Mouse (Mus musculus) liver, postnatal 0 days (tissue): ENCODE data around the gene Vps33a. TPM values are rescaled to one million over a fixed set of nuclear protein-coding genes. Genes with fewer than 3 reads are reported as not detected.

Experiments used
- ATAC-seq: fragments of 200-750 bp; cut with Nextera tagmentation; 2 replicates; pipeline ENCODE4 v1.8.0; 2017; ENCODE audit warnings: mild to moderate bottlenecking, moderate library complexity
- DNase-seq: peaks from one replicate; pipeline ENCODE4 v3.0.0-alpha.2; 2016
- H3K27ac ChIP-seq: fragments of 300-500 bp; sonication (generic); 2 replicates; pipeline ENCODE4 v1.5.1; 2014; ENCODE audit warnings: antibody characterized with exemption, moderate library complexity, mild to moderate bottlenecking, low read depth
- H3K27me3 ChIP-seq: fragments of 300-500 bp; sonication (generic); 2 replicates; pipeline ENCODE4 v1.6.1; 2014; ENCODE audit warnings: low read length, control low read depth, mixed read lengths; ENCODE audit not compliant: insufficient read depth
- H3K36me3 ChIP-seq: fragments of 300-500 bp; sonication (generic); replicated peaks from 2 replicates; pipeline ENCODE4 v1.6.1; 2014; ENCODE audit warnings: mild to moderate bottlenecking, control low read depth, low read length, moderate library complexity, mixed read lengths; ENCODE audit not compliant: insufficient read depth
- H3K4me1 ChIP-seq: fragments of 300-500 bp; sonication (generic); 2 replicates; pipeline ENCODE4 v1.6.1; 2014; ENCODE audit warnings: antibody characterized with exemption, mild to moderate bottlenecking, control low read depth; ENCODE audit not compliant: insufficient read depth
- H3K4me2 ChIP-seq: fragments of 300-500 bp; sonication (generic); 2 replicates; pipeline ENCODE4 v1.6.1; 2014; ENCODE audit warnings: low read depth, mild to moderate bottlenecking, low read length, moderate library complexity, mixed read lengths
- H3K4me3 ChIP-seq: fragments of 300-500 bp; sonication (generic); 2 replicates; pipeline ENCODE4 v1.5.1; 2014; ENCODE audit warnings: low read depth, low read length
- H3K9ac ChIP-seq: fragments of 300-500 bp; sonication (generic); replicated peaks from 2 replicates; pipeline ENCODE4 v1.6.1; 2014; ENCODE audit warnings: mild to moderate bottlenecking, moderate library complexity
- H3K9me3 ChIP-seq: fragments of 300-500 bp; sonication (generic); 2 replicates; pipeline ENCODE4 v1.6.1; 2016; ENCODE audit warnings: mild to moderate bottlenecking, control low read depth, low read length, mixed read lengths
- CTCF ChIP-seq: sonication (generic); IDR thresholded peaks from 2 replicates; pipeline ENCODE4 v1.5.1; 2016; ENCODE audit warnings: antibody characterized with exemption, low read depth
- EP300 ChIP-seq: IDR thresholded peaks from 2 replicates; pipeline ENCODE4 v1.6.1; 2016; ENCODE audit warnings: antibody characterized with exemption, low read depth, mild to moderate bottlenecking
- WGBS: fragments of 180-500 bp; shearing (Covaris S2); extraction: QIAGEN DNeasy Blood & Tissue Kit; methylation state at CpG from one replicate; pipeline ENCODE4 v1.1.7; 2014; ENCODE audit not compliant: insufficient replicate concordance; 5-methylcytosine and 5-hydroxymethylcytosine counted together
- polyA plus RNA-seq: library from polyadenylated mRNA; unstranded; fragments of >200 nt; fragmentation: Nextera tagmentation; extraction: Ambion mirVana; gene quantifications from 2 replicates; pipeline ENCODE4 v1.2.1, GENCODE M21; 2015

Vps33a gene
- 11.6 and 11.8 TPM in 2 replicates for polyA plus RNA-seq

DNA sequence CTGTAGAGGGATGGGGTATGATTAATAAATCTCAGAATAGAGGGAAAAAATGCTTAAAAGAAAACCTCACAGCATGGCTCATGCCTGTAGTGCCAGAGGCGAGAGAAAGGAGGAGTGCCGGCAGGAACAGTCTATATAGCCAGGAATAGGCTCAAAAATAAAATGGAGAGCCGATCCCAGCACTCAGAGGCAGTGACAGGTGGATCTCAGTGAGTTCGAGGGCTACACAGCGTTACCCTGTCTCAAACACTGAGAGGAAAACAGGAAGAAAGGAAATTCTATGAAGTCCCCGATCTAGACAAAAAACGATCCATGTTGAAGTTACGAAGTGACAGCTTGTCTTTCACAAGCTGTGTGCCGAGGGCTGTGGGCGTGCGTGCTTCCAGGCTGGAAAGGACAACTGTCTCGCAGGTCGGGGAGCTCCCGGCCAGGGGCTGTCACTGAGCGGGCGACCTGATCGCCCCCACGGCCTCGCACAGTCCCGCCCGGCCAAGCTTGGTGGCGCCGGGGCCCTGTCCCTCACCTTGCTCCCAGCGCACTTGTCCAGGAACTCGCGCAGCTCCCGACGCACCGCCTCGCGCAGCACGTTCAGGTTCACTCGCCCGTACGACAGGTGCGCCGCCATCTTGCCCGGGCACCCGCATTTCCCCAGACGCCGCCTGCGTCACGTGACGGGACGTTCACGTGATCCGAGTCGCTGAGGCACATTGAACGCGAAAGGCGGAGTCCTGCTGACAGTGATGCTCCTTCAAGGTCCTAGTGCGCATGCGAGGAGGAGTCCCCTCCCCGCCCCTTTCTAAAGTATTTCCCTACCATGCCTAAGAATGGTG is at the start of gene Vps33a:
TSS of gene Vps33a (minus strand) at position 682 of the 830 bp plus-strand sequence.
- H3K27ac ChIP-seq = peak within 1 kb of the TSS; percentile 87
- TF ChIP-seq CTCF = 0 out of 2 replicates have a peak, but pooled peaks have one; percentile 4
- TF ChIP-seq EP300 = no peak
- H3K4me1 ChIP-seq = peaks cover 16% of the 10 kb centered on the region
- WGBS = under 1% methylated on average over 42 of the region's 54 CpGs
- H3K4me2 ChIP-seq = peak within 1 kb of the TSS; percentile 93
- ATAC-seq (peak; percentile 94), DNase-seq (peak; percentile 99)
- H3K9me3 ChIP-seq = no peaks in the 10 kb centered on the region
- H3K9ac ChIP-seq = peak within 1 kb of the TSS; percentile 96
- peak within 1 kb of the TSS; percentile 98 for H3K4me3 ChIP-seq
- peaks cover 18% of the 10 kb centered on the region for H3K36me3 ChIP-seq
- no peaks in the 10 kb centered on the region for H3K27me3 ChIP-seq

DNA sequence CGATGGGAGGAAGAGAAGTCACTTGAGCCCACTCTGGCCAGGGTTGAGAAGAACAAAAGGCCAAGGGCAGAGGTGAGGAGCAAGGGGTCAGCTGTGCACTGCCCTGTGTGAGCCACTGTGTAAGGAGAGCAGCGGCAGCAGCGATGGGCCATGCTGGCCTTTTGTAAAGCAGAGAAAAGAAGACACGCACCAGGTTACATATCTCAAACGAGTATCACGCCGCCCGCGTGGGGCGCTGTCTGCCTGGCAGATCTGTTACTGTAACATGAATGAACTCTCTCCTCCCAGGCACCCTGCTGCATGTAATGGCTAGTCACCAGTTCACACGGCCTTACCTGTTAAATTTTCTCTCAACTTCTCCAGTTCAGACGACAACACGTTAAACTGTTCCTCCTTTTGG is 49.6 kb upstream of the Vps33a start:
- Histone ChIP-seq H3K9ac (no peak overlapping the region), H3K4me1 (no peaks in the 10 kb centered on the region), H3K4me2 (no peak overlapping the region), H3K27me3 (no peaks in the 10 kb centered on the region), H3K4me3 (no peak overlapping the region), H3K36me3 (peaks cover 30% of the 10 kb centered on the region), H3K27ac (no peak overlapping the region), H3K9me3 (no peaks in the 10 kb centered on the region)
- ATAC-seq = no peak
- WGBS = 85% methylated on average over 13 of the region's 13 CpGs
- no peak for TF ChIP-seq CTCF
- no peak for TF ChIP-seq EP300
- DNase-seq = no peak

DNA sequence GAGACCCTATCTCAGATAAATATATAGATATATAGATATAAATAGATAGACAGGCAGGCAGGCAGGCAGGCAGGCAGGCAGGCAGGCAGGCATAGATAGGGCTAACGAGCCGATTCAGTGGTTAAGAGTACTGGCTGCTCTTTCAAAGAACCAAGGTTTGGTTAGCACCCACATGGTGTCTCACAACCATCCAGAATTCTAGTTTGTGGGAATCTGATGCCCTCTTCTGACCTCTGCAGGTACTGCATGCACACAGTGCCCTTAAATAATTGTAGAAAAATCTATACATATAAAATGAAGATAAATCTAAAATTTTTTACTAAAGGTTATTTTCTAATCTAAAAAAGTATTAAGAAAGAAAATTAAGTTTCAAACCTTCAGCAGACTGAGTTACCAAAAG is 45.7 kb upstream of the Vps33a start:
- H3K4me2 ChIP-seq = no peak overlapping the region
- H3K36me3 ChIP-seq = peaks cover 47% of the 10 kb centered on the region
- no peak overlapping the region for H3K9ac ChIP-seq
- DNase-seq (peak; percentile 40), ATAC-seq (no peak)
- TF ChIP-seq CTCF (peak; percentile 63), EP300 (no peak)
- no peaks in the 10 kb centered on the region for H3K4me1 ChIP-seq
- no peaks in the 10 kb centered on the region for H3K27me3 ChIP-seq
- H3K9me3 ChIP-seq = no peaks in the 10 kb centered on the region
- no peak overlapping the region for H3K4me3 ChIP-seq
- 61% methylated on average over 2 of the region's 2 CpGs for WGBS
- no peak overlapping the region for H3K27ac ChIP-seq

DNA sequence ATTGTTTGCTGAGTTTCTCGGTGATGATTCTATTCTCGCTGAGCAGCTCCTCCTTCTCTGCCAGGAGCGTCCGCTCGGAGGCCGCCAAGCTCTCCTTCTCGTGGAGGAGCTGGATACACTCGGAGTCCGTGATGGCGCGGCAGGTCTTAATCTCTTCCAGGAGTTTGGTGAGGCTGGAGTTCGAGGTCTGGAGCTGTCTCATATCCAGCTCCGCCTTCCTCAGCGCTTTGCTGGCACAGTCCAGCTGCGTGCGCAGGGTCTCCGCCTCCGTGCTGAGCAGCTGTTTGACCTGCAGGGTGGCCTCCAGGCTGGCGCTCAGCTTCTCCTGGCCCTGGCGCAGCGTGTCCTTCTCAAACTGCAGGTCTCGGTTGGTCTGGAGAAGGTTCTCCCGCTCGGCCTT is 41.4 kb upstream of the Vps33a start:
- Histone ChIP-seq H3K4me1 (no peaks in the 10 kb centered on the region), H3K9ac (no peak overlapping the region), H3K36me3 (peaks cover 43% of the 10 kb centered on the region), H3K27ac (no peak overlapping the region), H3K27me3 (no peaks in the 10 kb centered on the region), H3K9me3 (no peaks in the 10 kb centered on the region), H3K4me2 (no peak overlapping the region), H3K4me3 (no peak overlapping the region)
- DNase-seq (no peak), ATAC-seq (no peak)
- no peak for TF ChIP-seq CTCF
- 91% methylated on average over 24 of the region's 24 CpGs for WGBS

DNA sequence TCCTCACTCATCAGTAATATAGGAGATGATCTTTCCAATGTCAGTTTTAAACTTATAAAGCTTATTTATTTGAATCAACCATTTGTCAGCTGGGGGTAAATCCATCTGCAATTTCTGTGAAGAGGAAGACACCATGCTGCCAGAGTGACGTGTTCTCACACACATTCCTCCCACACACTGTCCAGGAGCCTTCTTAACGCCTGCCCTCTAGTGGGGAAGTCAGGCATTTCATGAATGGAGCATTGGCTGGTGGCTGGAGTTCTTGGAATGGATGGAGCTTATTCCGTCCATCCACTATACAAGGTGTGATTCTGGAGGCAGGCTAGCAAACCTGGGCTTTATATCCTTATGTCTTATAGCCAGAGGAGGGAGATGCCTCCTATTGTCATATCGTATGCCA is 37.0 kb upstream of the Vps33a start:
- peaks cover 46% of the 10 kb centered on the region for H3K36me3 ChIP-seq
- no peak overlapping the region for H3K27ac ChIP-seq
- H3K4me2 ChIP-seq = no peak overlapping the region
- no peaks in the 10 kb centered on the region for H3K4me1 ChIP-seq
- no peak overlapping the region for H3K4me3 ChIP-seq
- peak; percentile 68 for ATAC-seq
- 33% methylated on average over 4 of the region's 4 CpGs for WGBS
- H3K27me3 ChIP-seq = no peaks in the 10 kb centered on the region
- no peaks in the 10 kb centered on the region for H3K9me3 ChIP-seq
- H3K9ac ChIP-seq = no peak overlapping the region
- TF ChIP-seq CTCF (peak; percentile 94), EP300 (no peak)
- DNase-seq = peak; percentile 77

DNA sequence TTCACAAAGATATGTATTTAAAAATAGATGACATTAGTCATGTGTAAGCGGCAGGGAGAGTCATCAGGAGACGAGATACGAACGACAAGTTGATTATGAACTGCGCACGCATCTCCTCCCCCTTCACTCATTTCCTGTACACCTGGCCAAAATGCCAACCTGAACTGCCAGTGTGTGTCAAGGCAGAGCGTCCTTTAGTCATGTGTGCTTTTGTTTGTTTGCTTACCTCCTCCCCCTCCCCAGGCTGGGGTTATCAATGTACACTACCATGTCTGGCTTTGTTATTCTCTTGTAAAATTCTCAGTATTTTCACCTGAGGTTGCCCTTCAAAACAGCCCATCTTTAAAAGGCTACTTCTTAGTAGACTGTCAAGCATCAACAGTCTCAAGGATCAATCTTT is 36.6 kb upstream of the Vps33a start:
- Histone ChIP-seq H3K4me1 (no peaks in the 10 kb centered on the region), H3K4me2 (no peak overlapping the region), H3K36me3 (peaks cover 43% of the 10 kb centered on the region), H3K27me3 (no peaks in the 10 kb centered on the region), H3K9me3 (no peaks in the 10 kb centered on the region), H3K4me3 (no peak overlapping the region), H3K27ac (no peak overlapping the region), H3K9ac (no peak overlapping the region)
- DNase-seq (no peak), ATAC-seq (peak; percentile 54; the same call in 1 of the 2 replicates)
- TF ChIP-seq CTCF (no peak), EP300 (no peak)
- WGBS = 82% methylated on average over 7 of the region's 7 CpGs
